Mouse (Mus musculus) E14TG2a.4 (cell line): Measurements from ENCODE around the gene Pdzd2.

Experiments
- CTCF ChIP-seq: conservative IDR thresholded peaks from 2 replicates; pipeline ENCODE4 v1.5.1; 2014; ENCODE audit warnings: low read length
- NANOG ChIP-seq: IDR thresholded peaks from 2 replicates; pipeline ENCODE4 v1.6.1; 2014; ENCODE audit warnings: borderline replicate concordance, low read length, mixed read lengths

DNA sequence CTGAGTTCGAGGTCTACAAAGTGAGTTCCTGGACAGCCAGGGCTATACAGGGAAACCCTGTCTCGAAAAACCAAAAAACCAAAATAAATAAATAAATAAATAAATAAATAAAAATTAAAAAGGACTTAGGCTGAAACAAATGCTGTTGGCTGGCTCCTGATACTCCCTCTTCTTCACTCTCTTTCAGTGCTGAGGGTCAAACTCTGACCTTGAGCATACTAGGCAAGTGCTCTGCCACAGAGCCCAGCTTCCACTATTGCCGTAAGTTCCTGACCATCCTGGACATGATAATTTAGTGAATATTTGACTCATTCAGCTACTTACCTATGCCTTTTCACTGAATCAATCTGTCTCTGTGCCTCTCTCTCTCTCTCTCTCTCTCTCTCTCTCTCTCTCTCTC lies 409.3 kb downstream of the Pdzd2 start:
- TF ChIP-seq CTCF (no peak), NANOG (no peak)
